Mouse (Mus musculus): Measurements from ENCODE around the gene Gemin2. TPM values are rescaled to one million over a fixed set of nuclear protein-coding genes. Genes with fewer than 3 reads are reported as not detected.

The Gemin2 gene
- polyA plus RNA-seq, 1 experiment from 2014 or later, result 3.6 TPM

DNA sequence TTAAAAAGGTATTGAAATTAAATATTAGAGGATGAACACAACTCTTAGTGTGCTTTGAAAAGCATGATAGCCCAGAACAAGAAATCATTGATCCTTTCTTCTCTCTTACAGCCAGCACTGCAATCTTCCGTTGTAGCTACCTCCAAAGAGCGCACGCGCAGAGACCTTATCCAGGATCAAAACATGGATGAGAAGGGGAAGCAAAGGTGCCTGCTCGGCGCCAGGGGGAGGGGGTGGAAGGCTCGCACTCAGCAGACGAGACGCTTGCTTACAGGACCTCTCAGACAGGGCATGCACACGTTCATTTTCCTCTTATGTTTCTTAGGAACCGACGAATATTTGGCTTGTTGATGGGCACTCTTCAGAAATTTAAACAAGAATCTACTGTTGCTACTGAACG, 55.6 kb downstream of the Gemin2 start:
- peaks cover 52% of the 10 kb centered on the region for H3K36me3 ChIP-seq (ENCODE audit: inconsistent target)
- WGBS (ENCODE audit: missing documents), result 90% methylated on average over 13 of the region's 13 CpGs
- no peak overlapping the region for H3K4me3 ChIP-seq (ENCODE audit: inconsistent target)
- no peak overlapping the region for H3K27ac ChIP-seq
- peaks cover 28% of the 10 kb centered on the region for H3K79me2 ChIP-seq (ENCODE audit: inconsistent target)

DNA sequence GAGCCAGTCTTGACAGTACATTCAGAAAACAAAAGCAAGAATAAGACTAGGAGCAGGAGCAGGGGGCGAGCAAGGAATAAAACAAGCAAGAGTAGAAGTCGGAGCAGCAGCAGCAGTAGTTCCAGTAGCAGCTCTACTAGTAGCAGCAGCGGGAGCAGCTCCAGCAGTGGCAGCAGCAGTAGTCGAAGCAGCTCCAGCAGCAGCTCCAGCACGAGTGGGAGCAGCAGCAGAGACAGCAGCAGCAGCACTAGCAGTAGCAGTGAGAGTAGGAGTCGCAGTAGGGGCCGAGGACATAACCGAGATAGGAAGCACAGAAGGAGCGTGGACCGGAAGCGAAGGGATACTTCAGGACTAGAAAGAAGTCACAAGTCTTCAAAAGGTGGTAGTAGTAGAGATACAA, 59.1 kb downstream of the Gemin2 start:
- WGBS (ENCODE audit: missing documents), result 91% methylated on average over 11 of the region's 11 CpGs
- H3K4me3 ChIP-seq (ENCODE audit: inconsistent target), result no peak overlapping the region
- H3K36me3 ChIP-seq (ENCODE audit: inconsistent target), result peaks cover 59% of the 10 kb centered on the region
- H3K27ac ChIP-seq, result no peak overlapping the region
- peaks cover 27% of the 10 kb centered on the region for H3K79me2 ChIP-seq (ENCODE audit: inconsistent target)

DNA sequence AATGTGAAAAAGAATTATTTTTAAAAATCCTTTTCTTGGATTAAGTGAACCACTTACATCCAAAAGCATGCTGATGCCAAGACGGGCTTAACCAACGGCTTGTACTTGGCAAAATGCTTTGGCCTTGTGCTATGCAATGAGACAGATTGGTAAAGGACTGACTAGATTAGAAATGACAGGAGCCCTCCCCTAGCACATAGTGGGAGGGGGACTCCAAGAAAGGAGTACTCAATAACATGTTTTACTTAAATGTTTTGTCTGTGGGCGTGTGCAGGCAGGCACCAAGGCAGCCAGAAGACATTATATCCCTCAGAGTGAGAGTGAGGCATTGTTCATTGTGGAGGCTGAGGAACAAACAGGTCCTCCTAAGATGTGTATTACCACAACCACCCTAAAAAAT, 60.9 kb downstream of the Gemin2 start:
- H3K36me3 ChIP-seq (ENCODE audit: inconsistent target), result peaks cover 50% of the 10 kb centered on the region
- H3K79me2 ChIP-seq (ENCODE audit: inconsistent target), result peaks cover 9% of the 10 kb centered on the region
- no peak overlapping the region for H3K4me3 ChIP-seq (ENCODE audit: inconsistent target)
- no peak overlapping the region for H3K27ac ChIP-seq
- WGBS (ENCODE audit: missing documents), result 97% methylated on average over 3 of the region's 3 CpGs

DNA sequence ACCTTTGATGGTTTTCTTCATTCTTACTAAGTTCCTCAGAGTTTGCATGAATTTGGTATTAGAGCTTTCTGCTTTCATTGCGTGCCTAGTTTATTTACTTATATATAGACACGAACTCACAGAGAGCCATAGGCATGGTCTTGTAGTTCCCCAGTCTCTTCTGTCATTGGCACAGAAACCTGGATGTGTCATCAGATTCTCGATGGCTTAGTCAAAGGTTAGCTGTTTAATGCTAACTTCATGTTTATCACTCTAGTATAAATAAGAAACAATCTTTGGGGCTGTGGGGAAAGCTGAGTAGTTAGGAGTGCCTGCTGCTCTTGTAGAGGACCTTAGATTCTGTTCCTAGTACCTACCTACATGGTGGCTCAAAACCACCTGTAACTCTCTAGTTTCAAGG, 63.8 kb downstream of the Gemin2 start:
- H3K36me3 ChIP-seq (ENCODE audit: inconsistent target), result peaks cover 22% of the 10 kb centered on the region
- H3K27ac ChIP-seq, result no peak overlapping the region
- 96% methylated on average over 3 of the region's 3 CpGs for whole genome bisulfite sequencing (ENCODE audit: missing documents)
- no peak overlapping the region for H3K4me3 ChIP-seq (ENCODE audit: inconsistent target)
- no peaks in the 10 kb centered on the region for H3K79me2 ChIP-seq (ENCODE audit: inconsistent target)

DNA sequence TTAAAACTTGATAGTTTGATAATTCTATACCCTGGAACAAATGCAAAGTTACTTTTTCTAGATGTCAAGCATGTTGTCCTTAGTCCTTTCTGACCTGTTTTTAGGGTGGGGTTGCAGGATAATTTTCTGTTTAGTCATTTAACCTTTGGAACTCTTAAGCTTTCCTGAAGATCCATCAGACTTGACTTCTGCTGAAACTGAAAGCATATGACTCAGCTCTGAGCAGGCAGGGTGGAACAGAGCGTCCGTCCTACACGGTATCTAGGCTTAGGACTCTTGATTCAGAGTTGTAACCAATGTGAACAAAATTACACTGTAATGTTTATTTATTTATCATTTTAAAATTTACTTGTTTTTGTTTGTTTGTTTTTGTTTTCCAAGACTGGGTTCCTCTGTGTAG, 64.7 kb downstream of the Gemin2 start:
- H3K27ac ChIP-seq, result no peak overlapping the region
- 86% methylated on average over 3 of the region's 3 CpGs for WGBS (ENCODE audit: missing documents)
- peaks cover 13% of the 10 kb centered on the region; the same call in 1 of the 2 replicates for H3K36me3 ChIP-seq (ENCODE audit: inconsistent target)
- no peaks in the 10 kb centered on the region for H3K79me2 ChIP-seq (ENCODE audit: inconsistent target)
- H3K4me3 ChIP-seq (ENCODE audit: inconsistent target), result no peak overlapping the region

Other genes with a start within 250 kb of the Gemin2 start
- 12.6 to 14.3 TPM (median 12.7 TPM) in 3 replicates for gene Sec23a, start 1.4 kb upstream of the Gemin2 start, polyA plus RNA-seq (2018)
- gene Trappc6b, start 48.1 kb downstream of the Gemin2 start, polyA plus RNA-seq (2018), result 72.9 to 120 TPM (median 94.4 TPM) in 3 replicates
- gene Pnn, start 53.5 kb downstream of the Gemin2 start, polyA plus RNA-seq (2018), result 40.3 to 59.8 TPM (median 40.4 TPM) in 3 replicates
- 74.3 to 171 TPM (median 100 TPM) in 3 replicates for gene Mia2, start 82.4 kb downstream of the Gemin2 start, polyA plus RNA-seq (2018)
- gene Fbxo33, start 206.3 kb downstream of the Gemin2 start, polyA plus RNA-seq (2018), result 20.6 to 26.1 TPM (median 23.0 TPM) in 3 replicates

Measured in macrophage (primary cell).